Mouse (Mus musculus): ENCODE results near the gene Ank2. TPM values are rescaled to one million over a fixed set of nuclear protein-coding genes. Genes with fewer than 3 reads are reported as not detected.
"Not testable (repeated sequence)": the region's sequence is repeated elsewhere in the genome, so short reads cannot be mapped to it uniquely, and the experiment has no call there.

Ank2 gene
- polyA plus RNA-seq, 1 experiment from 2014 or later = 65.3 TPM

DNA sequence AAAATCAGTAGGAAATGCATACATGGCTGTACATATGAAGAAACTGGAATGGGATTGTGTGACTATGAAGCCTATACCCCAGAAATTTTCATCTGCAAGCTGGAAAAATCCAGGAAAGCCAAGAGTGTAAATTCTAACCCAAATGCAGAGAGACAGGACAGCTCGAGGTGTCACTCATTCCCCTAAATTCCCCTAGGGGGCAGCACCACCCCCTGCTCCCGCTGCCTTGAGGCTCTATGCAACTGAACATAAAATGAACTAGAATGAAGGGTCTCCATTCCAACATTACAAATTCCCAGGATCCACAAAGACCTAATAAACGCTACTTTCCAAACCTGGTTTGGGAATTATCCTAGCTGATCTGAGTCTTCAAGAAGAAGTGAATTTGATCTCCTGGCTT is 48.1 kb downstream of the Ank2 start:
- Histone ChIP-seq H3K27ac (no peak overlapping the region), H3K4me3 (no peak overlapping the region), H3K36me3 (no peaks in the 10 kb centered on the region), H3K4me1 (replicated peaks) (no peaks in the 10 kb centered on the region), H3K27me3 (ENCODE audit: insufficient read depth, poor library complexity, severe bottlenecking) (no peaks in the 10 kb centered on the region), H3K9me3 (no peaks in the 10 kb centered on the region)
- WGBS = 11% methylated on average over 3 of the region's 3 CpGs
- peak; percentile 45 for DNase-seq (ENCODE audit: low spot score)

DNA sequence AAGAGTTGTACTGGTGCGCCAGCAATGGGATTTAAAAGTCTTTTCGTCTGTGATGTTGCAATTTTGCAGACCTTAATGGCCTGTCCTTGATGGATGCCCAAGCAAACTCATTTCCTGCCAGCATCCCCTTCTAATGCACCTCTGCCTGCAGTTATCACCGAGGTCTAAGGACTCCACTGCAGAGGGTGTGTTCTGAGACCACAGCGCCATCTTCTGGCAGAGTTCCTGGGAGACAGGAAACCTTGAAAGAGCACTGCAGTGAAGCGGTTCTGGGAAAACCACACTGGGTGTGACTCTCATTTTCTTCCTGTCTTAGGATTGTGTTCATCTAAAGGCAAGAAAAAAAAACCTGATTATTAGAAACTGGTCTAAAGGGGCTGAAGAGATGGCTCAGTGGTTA is 53.0 kb downstream of the Ank2 start:
- no peaks in the 10 kb centered on the region for H3K36me3 ChIP-seq
- H3K27me3 ChIP-seq (ENCODE audit: insufficient read depth, poor library complexity, severe bottlenecking) = no peaks in the 10 kb centered on the region
- no peak overlapping the region for H3K4me3 ChIP-seq
- no peak overlapping the region for H3K27ac ChIP-seq
- H3K4me1 ChIP-seq (replicated peaks) = no peaks in the 10 kb centered on the region
- 57% methylated on average over 5 of the region's 5 CpGs for WGBS
- H3K9me3 ChIP-seq = no peaks in the 10 kb centered on the region
- DNase-seq (ENCODE audit: low spot score) = peak; percentile 73

DNA sequence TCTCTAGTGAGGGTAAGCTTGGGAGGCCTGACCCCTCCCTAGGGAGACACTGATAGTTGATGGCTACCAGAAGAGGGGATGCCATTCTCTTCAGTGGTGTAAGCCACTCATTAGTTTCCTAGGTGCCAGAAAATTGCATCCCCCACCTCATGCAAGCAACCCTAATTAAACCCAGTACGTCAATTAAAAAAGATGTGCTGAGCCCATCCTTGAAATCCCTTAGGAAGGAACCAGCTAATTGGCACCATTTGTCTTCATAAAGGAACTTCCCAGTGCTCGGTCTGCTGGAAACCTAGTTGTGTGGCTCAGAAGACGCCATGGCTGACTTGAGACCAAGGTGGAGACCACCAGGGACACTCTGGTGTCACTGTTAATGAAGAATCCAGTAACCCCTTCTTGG is 65.9 kb downstream of the Ank2 start:
- Histone ChIP-seq H3K27me3 (ENCODE audit: insufficient read depth, poor library complexity, severe bottlenecking) (no peaks in the 10 kb centered on the region), H3K4me3 (no peak overlapping the region), H3K27ac (no peak overlapping the region), H3K4me1 (replicated peaks) (no peaks in the 10 kb centered on the region), H3K36me3 (no peaks in the 10 kb centered on the region), H3K9me3 (no peaks in the 10 kb centered on the region)
- DNase-seq (ENCODE audit: low spot score) = no peak
- WGBS = 67% methylated on average over 3 of the region's 3 CpGs

DNA sequence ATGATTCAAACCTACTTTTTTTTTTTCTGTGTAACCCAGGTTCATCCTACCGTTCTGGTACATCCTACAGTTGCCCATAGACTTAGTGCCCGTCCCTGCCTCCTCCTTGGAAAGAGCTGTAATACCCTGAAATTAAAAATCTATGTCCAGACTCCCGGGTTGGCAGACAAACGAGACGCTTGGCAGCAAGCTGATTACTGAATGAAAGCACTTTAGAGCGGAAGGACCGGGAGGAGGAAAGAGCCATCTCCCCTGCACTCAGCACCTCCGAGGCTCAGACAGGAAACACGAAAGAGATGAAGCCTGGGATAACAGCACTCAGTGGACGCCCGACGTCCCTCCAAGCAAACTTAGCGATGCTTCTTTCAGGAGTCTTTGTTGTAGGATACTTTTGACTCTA is 69.3 kb downstream of the Ank2 start:
- Histone ChIP-seq H3K36me3 (no peaks in the 10 kb centered on the region), H3K27me3 (ENCODE audit: insufficient read depth, poor library complexity, severe bottlenecking) (no peaks in the 10 kb centered on the region), H3K4me1 (replicated peaks) (no peaks in the 10 kb centered on the region), H3K4me3 (no peak overlapping the region), H3K27ac (no peak overlapping the region), H3K9me3 (no peaks in the 10 kb centered on the region)
- WGBS = 82% methylated on average over 13 of the region's 13 CpGs
- no peak for DNase-seq (ENCODE audit: low spot score)

DNA sequence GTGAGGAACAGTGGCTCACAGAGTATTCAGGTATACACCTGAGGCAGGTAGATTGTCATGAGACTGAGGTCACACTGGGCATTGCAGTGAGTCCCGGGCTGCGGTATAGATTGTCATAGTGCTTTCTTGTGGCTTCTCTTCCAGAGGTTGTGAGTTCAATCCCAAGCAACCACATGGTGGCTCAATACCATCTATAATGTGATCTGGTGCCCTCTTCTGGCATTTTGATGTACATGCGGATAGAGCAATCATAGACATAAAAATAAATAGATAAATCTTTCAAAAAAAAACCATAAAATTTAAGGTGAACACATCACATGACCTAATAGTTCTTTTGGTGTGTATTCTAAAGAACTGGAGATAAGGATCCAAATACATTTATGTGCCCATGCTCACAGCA is 70.6 kb downstream of the Ank2 start:
- H3K4me1 ChIP-seq (replicated peaks) = no peaks in the 10 kb centered on the region
- 92% methylated on average over 3 of the region's 3 CpGs for WGBS
- H3K27ac ChIP-seq = no peak overlapping the region
- H3K27me3 ChIP-seq (ENCODE audit: insufficient read depth, poor library complexity, severe bottlenecking) = no peaks in the 10 kb centered on the region
- H3K9me3 ChIP-seq = no peaks in the 10 kb centered on the region
- no peaks in the 10 kb centered on the region for H3K36me3 ChIP-seq
- no peak overlapping the region for H3K4me3 ChIP-seq
- DNase-seq (ENCODE audit: low spot score) = no peak

DNA sequence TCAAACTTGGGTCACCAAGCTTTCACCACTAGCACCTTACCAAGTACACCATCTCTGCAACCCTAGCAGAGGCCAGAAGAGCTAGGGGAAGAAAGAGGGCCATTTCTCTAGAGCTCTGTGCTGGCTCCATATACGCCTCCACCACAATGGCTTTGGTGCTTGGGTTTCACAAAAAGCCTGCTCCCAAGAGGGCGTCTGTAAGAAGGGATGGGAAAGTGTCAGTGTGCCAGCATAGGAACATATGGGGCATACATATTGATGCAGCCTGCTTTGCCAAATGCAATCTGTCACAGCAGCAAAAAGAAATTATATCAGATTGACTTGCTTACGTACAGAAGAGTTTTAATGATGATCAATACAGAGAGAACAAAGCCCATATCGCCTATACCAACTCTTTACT is 82.2 kb downstream of the Ank2 start:
- no peaks in the 10 kb centered on the region for H3K4me1 ChIP-seq (replicated peaks)
- H3K4me3 ChIP-seq = no peak overlapping the region
- H3K27ac ChIP-seq = no peak overlapping the region
- no peaks in the 10 kb centered on the region for H3K9me3 ChIP-seq
- H3K36me3 ChIP-seq = no peaks in the 10 kb centered on the region
- DNase-seq (ENCODE audit: low spot score) = no peak
- WGBS = 81% methylated on average over 4 of the region's 4 CpGs
- no peaks in the 10 kb centered on the region for H3K27me3 ChIP-seq (ENCODE audit: insufficient read depth, poor library complexity, severe bottlenecking)

DNA sequence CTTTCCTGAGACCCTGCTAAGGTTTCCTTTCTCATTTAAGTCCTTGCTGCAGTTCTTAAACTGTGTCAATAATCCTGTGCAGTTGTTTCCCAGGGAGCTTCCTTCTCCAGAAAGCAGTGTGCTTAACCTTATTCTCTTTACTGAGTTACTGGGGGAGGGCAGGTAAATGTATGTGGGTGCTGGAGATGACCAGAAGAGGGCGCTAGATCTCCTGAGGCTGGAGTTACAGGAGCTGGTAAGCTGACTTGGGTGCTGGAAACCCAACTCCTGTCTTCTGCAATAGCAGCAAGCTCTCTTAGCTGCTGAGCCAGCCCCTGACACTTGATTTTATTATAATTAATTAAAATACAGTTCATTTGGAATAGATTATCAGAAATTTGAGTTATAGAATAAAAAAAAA is 84.7 kb downstream of the Ank2 start:
- Histone ChIP-seq H3K9me3 (no peaks in the 10 kb centered on the region), H3K4me1 (replicated peaks) (peaks cover under 1% of the 10 kb centered on the region; the same call in 1 of the 2 replicates), H3K27ac (no peak overlapping the region), H3K27me3 (ENCODE audit: insufficient read depth, poor library complexity, severe bottlenecking) (no peaks in the 10 kb centered on the region), H3K4me3 (no peak overlapping the region), H3K36me3 (no peaks in the 10 kb centered on the region)
- no peak for DNase-seq (ENCODE audit: low spot score)
- WGBS = 37% methylated on average over 1 of the region's 1 CpGs

DNA sequence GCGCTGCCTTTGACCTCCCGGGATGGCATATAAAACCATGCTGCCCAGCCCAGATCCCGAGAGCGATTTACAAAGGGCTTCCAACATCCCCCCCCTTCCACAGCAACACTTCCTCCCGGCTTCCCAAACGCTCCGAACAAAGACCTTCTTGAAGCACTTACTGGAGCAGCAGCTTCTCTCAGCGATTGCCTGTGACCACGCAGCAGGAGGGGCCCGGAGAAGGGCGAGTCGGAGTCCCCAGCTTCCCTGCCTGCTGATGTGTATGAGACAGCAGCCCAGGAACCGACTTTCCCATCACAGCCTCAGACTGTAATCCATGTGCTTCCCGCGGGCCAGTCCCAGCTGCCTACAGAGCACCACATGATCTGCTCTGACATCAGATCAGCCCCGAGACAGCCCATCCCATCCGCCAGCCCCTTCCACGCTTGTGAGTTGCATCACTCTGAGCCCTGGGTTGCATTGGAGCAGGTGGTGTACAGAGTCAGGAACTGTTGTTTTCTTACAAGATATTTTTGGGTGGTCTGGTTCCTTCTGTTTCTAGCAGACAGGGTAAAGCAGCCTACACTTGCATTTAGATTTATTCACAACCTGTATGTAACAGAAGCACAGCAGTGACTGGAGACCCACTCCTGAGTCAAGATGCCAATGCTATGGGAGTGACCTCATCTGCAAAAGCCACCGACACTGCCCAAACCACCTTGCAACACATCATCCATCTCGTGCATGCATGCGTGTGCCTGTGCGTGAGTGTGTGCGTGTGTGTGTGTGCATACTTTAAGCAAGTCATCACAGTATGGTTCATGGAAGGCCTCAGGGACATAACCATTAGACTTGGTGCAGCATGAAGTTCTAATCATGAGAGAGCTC is 90.2 kb downstream of the Ank2 start:
- peaks cover 28% of the 10 kb centered on the region for H3K4me1 ChIP-seq (replicated peaks)
- DNase-seq (ENCODE audit: low spot score) = peak; percentile 85
- H3K27me3 ChIP-seq (ENCODE audit: insufficient read depth, poor library complexity, severe bottlenecking) = no peaks in the 10 kb centered on the region
- H3K27ac ChIP-seq = peak overlapping the region; percentile 94
- 18% methylated on average over 23 of the region's 23 CpGs for WGBS
- H3K4me3 ChIP-seq = peak overlapping the region; percentile 62
- H3K9me3 ChIP-seq = no peaks in the 10 kb centered on the region
- no peaks in the 10 kb centered on the region for H3K36me3 ChIP-seq

DNA sequence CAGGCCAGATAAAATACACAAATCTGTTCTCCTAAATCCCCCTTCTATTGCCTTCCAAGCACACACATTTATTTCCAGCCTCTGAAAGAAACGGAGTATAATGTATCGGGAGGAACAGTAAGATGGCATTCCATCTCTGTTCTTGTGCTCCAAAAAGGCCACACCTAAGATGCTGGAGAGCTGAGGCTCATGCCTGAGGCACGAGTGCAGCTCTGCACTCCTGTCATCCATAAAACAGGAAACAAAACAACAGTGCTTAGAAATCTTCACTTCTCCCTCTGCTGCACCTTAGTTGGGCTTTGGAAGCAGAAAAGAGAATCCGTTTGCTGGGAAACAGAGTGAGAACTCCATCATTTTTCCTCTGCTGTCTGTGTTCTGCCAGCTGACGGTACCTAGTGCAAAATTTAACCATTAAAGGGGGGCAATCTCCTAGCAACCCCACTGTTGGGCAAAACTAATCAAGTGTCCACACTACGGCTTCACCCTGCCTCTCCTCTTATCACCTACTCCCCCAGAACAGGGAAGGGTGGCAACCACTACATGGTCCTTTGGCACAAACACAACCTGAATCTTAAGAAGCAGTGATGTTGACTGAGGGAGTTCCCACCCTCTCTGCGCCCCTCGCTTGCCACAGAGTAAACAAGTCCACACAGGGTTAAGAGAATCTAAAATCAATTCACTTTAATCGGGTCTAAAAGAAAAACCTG is 91.1 kb downstream of the Ank2 start:
- 15% methylated on average over 9 of the region's 9 CpGs for WGBS
- peak; percentile 23 for DNase-seq (ENCODE audit: low spot score)
- Histone ChIP-seq H3K27me3 (ENCODE audit: insufficient read depth, poor library complexity, severe bottlenecking) (no peaks in the 10 kb centered on the region), H3K9me3 (no peaks in the 10 kb centered on the region), H3K27ac (peak overlapping the region; percentile 94), H3K4me1 (replicated peaks) (peaks cover 28% of the 10 kb centered on the region), H3K4me3 (peak overlapping the region; percentile 62), H3K36me3 (no peaks in the 10 kb centered on the region)

DNA sequence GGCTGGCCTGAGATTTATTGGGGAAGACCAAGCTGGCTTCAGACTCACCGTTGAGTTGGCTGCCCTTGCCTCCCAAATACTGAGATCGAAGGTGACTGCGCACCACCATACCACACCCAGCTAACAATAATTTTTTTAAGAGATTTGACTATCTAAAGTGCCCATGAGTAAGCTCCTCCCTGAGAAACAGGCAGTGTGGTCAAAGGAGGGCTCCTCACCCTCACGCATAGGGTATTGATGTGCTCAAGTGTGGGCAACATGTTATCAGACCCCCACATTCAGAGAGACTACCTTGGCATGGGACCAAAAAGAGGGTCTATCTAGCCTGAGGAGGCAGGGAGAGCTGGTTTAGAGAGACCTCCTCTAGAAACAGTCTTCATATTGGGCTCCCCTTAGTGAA is 92.3 kb downstream of the Ank2 start:
- Histone ChIP-seq H3K4me1 (replicated peaks) (peaks cover 28% of the 10 kb centered on the region), H3K4me3 (0 out of 2 replicates have a peak overlapping the region, but pooled peaks have one; percentile 18)
- WGBS = 93% methylated on average over 4 of the region's 4 CpGs

DNA sequence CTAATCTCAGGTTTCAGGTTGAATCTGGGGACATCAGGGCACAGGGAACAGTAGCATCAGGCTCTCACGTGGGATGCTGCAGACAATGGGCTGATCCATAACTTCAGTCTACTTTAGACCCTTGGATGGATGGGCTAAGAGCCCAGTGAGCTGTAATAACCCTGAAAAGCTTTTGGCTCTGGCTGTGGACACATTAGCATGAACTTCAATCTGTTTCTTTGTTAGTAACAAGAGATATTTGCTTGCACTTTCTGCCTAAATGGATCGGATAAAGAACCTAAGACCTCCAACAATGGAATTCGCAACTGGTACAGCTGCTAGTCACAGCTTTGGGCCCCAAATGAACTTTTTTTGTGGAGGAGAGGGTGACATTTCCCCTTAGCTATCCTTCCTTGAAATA is 94.8 kb downstream of the Ank2 start:
- H3K9me3 ChIP-seq = peaks cover under 1% of the 10 kb centered on the region; the same call in 1 of the 2 replicates
- no peaks in the 10 kb centered on the region for H3K27me3 ChIP-seq (ENCODE audit: insufficient read depth, poor library complexity, severe bottlenecking)
- DNase-seq (ENCODE audit: low spot score) = no peak
- no peak overlapping the region for H3K4me3 ChIP-seq
- 65% methylated on average over 3 of the region's 3 CpGs for WGBS
- peaks cover 8% of the 10 kb centered on the region for H3K36me3 ChIP-seq
- H3K4me1 ChIP-seq (replicated peaks) = peaks cover 26% of the 10 kb centered on the region
- H3K27ac ChIP-seq = no peak overlapping the region

More for the DNA sequence above, 92.3 kb downstream of the Ank2 start:
- Histone ChIP-seq H3K36me3 (0 out of 2 replicates have a peak, but pooled peaks cover 4% of the 10 kb centered on the region), H3K27me3 (ENCODE audit: insufficient read depth, poor library complexity, severe bottlenecking) (no peaks in the 10 kb centered on the region), H3K27ac (no peak overlapping the region), H3K9me3 (no peaks in the 10 kb centered on the region)
- no peak for DNase-seq (ENCODE audit: low spot score)

DNA sequence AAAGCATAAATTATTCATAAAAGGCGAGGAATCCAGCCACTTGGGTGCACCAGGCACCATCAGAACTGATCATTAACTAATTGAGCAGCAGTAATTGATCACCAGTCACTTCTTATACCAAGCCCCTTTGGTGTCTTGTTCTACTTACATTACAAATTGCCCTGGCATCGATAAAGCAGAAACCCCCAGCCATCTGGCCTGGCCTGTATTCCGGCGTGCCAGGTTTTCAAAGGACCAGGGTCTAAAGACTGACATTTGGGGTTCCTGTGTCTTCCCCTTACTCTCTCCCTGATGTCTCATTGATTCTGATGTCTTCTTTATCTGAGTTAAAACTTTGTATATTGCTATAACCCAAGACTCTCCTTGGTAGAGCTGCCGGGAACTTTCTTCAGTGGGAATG is 98.2 kb downstream of the Ank2 start:
- peaks cover 7% of the 10 kb centered on the region; the same call in 1 of the 2 replicates for H3K9me3 ChIP-seq
- peaks cover 7% of the 10 kb centered on the region for H3K4me1 ChIP-seq (replicated peaks)
- H3K4me3 ChIP-seq = no peak overlapping the region
- no peak overlapping the region for H3K27ac ChIP-seq
- no peak for DNase-seq (ENCODE audit: low spot score)
- WGBS = 91% methylated on average over 5 of the region's 5 CpGs
- no peaks in the 10 kb centered on the region for H3K27me3 ChIP-seq (ENCODE audit: insufficient read depth, poor library complexity, severe bottlenecking)
- peaks cover 27% of the 10 kb centered on the region for H3K36me3 ChIP-seq

DNA sequence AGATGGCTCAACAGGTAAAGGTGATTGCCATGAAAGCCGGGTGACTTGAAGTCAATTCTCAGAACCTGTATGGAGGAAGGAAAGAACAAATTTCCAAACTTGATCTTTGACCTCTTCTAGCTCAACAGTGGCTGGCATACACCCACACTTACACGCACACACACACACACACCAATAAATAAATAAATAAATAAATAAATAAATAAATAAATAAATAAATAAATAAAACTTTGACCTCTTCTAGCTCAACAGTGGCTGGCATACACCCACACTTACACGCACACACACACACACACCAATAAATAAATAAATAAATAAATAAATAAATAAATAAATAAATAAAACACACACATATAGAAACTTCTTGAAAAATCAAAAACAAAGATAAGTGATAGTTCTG is 98.7 kb downstream of the Ank2 start:
- H3K27ac ChIP-seq; H3K27me3 ChIP-seq (ENCODE audit: insufficient read depth, poor library complexity, severe bottlenecking); H3K4me3 ChIP-seq; H3K9me3 ChIP-seq; H3K4me1 ChIP-seq (replicated peaks); DNase-seq (ENCODE audit: low spot score): not testable (repeated sequence)
- peaks cover 27% of the 10 kb centered on the region for H3K36me3 ChIP-seq
- WGBS = 92% methylated on average over 3 of the region's 3 CpGs

All from hindbrain, embryonic 10.5 days (tissue).